Mouse (Mus musculus) neural tube, embryonic 12.5 days (tissue): Measurements from ENCODE around the gene Bsn. TPM values are rescaled to one million over a fixed set of nuclear protein-coding genes. Genes with fewer than 3 reads are reported as not detected.

Experiments
- ATAC-seq: fragments of 200-750 bp; cut with Nextera tagmentation; 2 replicates; pipeline ENCODE4 v1.8.0; 2017; ENCODE audit warnings: low read depth, mild to moderate bottlenecking, moderate TSS enrichment, moderate library complexity; ENCODE audit not compliant: low FRiP score
- H3K27ac ChIP-seq: fragments of 300-500 bp; sonication (generic); 2 replicates; pipeline ENCODE4 v1.5.1; 2016
- H3K27me3 ChIP-seq: fragments of 300-500 bp; sonication (generic); replicated peaks from 2 replicates; pipeline ENCODE4 v1.6.1; 2016; ENCODE audit warnings: mild to moderate bottlenecking
- H3K36me3 ChIP-seq: fragments of 300-500 bp; sonication (generic); 2 replicates; pipeline ENCODE4 v1.6.1; 2016; ENCODE audit warnings: mild to moderate bottlenecking
- H3K4me1 ChIP-seq: fragments of 300-500 bp; sonication (generic); 2 replicates; pipeline ENCODE4 v1.6.1; 2016
- H3K4me2 ChIP-seq: fragments of 300-500 bp; sonication (generic); replicated peaks from 2 replicates; pipeline ENCODE4 v1.6.1; 2016; ENCODE audit warnings: mild to moderate bottlenecking
- H3K4me3 ChIP-seq: fragments of 300-500 bp; sonication (generic); 2 replicates; pipeline ENCODE4 v1.5.1; 2016
- H3K9ac ChIP-seq: fragments of 300-500 bp; sonication (generic); 2 replicates; pipeline ENCODE4 v1.6.1; 2016; ENCODE audit warnings: mild to moderate bottlenecking
- H3K9me3 ChIP-seq: fragments of 300-500 bp; sonication (generic); 2 replicates; pipeline ENCODE4 v1.6.1; 2016; ENCODE audit warnings: mild to moderate bottlenecking
- WGBS: fragments of 180-500 bp; shearing (Covaris S2); methylation state at CpG from one replicate; pipeline ENCODE4 v1.1.7; 2016; 5-methylcytosine and 5-hydroxymethylcytosine counted together
- polyA plus RNA-seq: library from polyadenylated mRNA; unstranded; fragments of >200 nt; fragmentation: Nextera tagmentation; extraction: Ambion mirVana; gene quantifications from 2 replicates; pipeline ENCODE4 v1.2.1, GENCODE M21; 2016

The Bsn gene
- polyA plus RNA-seq: 5.3 and 6.5 TPM in 2 replicates

GRCm38 (mm10) chr9:108189787-108190679 lies at the start of gene Bsn:
Gene Bsn, minus strand, starts transcription at chr9:108190384.
- ATAC-seq: peak; percentile 82
- 2% methylated on average over 85 of the region's 91 CpGs for WGBS

GRCm38 (mm10) chr9:108239951-108240350 lies 49.8 kb upstream of the Bsn start:
- H3K4me3 ChIP-seq: no peak overlapping the region
- no peak overlapping the region for H3K9ac ChIP-seq
- 79% methylated on average over 5 of the region's 5 CpGs for WGBS
- H3K27ac ChIP-seq: no peak overlapping the region
- no peak for ATAC-seq
- no peaks in the 10 kb centered on the region for H3K4me1 ChIP-seq
- peaks cover 9% of the 10 kb centered on the region; the same call in 1 of the 2 replicates for H3K36me3 ChIP-seq
- H3K4me2 ChIP-seq: no peak overlapping the region
- H3K9me3 ChIP-seq: no peaks in the 10 kb centered on the region
- H3K27me3 ChIP-seq: no peaks in the 10 kb centered on the region

More at GRCm38 (mm10) chr9:108189787-108190679, at the start of gene Bsn:
- H3K27me3 ChIP-seq: peaks cover 4% of the 10 kb centered on the region; the same call in 1 of the 2 replicates
- peaks cover 17% of the 10 kb centered on the region; the same call in 1 of the 2 replicates for H3K4me1 ChIP-seq
- peak within 1 kb of the TSS; percentile 81 for H3K9ac ChIP-seq
- 0 out of 2 replicates have a peak within 1 kb of the TSS, but pooled peaks have one; percentile 13 for H3K27ac ChIP-seq
- H3K4me2 ChIP-seq: peak within 1 kb of the TSS; percentile 75
- H3K9me3 ChIP-seq: no peaks in the 10 kb centered on the region
- peak within 1 kb of the TSS; percentile 72 for H3K4me3 ChIP-seq
- no peaks in the 10 kb centered on the region; the same call in 1 of the 2 replicates for H3K36me3 ChIP-seq

- ATAC-seq: no peak
- H3K9me3 ChIP-seq: no peaks in the 10 kb centered on the region
- WGBS: 84% methylated on average over 3 of the region's 3 CpGs
- H3K27ac ChIP-seq: no peak overlapping the region
- no peaks in the 10 kb centered on the region for H3K4me1 ChIP-seq
- peaks cover 3% of the 10 kb centered on the region; the same call in 1 of the 2 replicates for H3K36me3 ChIP-seq
- H3K4me3 ChIP-seq: no peak overlapping the region
- no peaks in the 10 kb centered on the region for H3K27me3 ChIP-seq
- H3K9ac ChIP-seq: no peak overlapping the region
- no peak overlapping the region for H3K4me2 ChIP-seq
These were observed 48.6 kb upstream of the Bsn start for GRCm38 (mm10) chr9:108238831-108239230.

- H3K9ac ChIP-seq: no peak overlapping the region
- ATAC-seq: no peak
- no peaks in the 10 kb centered on the region for H3K9me3 ChIP-seq
- WGBS: 94% methylated on average over 2 of the region's 2 CpGs
- H3K36me3 ChIP-seq: peaks cover 3% of the 10 kb centered on the region; the same call in 1 of the 2 replicates
- no peak overlapping the region for H3K27ac ChIP-seq
- no peak overlapping the region for H3K4me2 ChIP-seq
- H3K4me1 ChIP-seq: no peaks in the 10 kb centered on the region
- no peaks in the 10 kb centered on the region for H3K27me3 ChIP-seq
- H3K4me3 ChIP-seq: no peak overlapping the region
These were observed 48.2 kb upstream of the Bsn start for GRCm38 (mm10) chr9:108238402-108238801.

- WGBS: 91% methylated on average over 2 of the region's 2 CpGs
- Histone ChIP-seq H3K4me3 (no peak overlapping the region), H3K9me3 (no peaks in the 10 kb centered on the region), H3K27ac (no peak overlapping the region), H3K4me1 (no peaks in the 10 kb centered on the region), H3K36me3 (peaks cover 7% of the 10 kb centered on the region; the same call in 1 of the 2 replicates), H3K9ac (no peak overlapping the region), H3K27me3 (no peaks in the 10 kb centered on the region), H3K4me2 (no peak overlapping the region)
- ATAC-seq: no peak
These were observed 44.5 kb upstream of the Bsn start for GRCm38 (mm10) chr9:108234682-108235081.

- peaks cover 4% of the 10 kb centered on the region; the same call in 1 of the 2 replicates for H3K36me3 ChIP-seq
- 91% methylated on average over 2 of the region's 2 CpGs for WGBS
- ATAC-seq: no peak
- no peaks in the 10 kb centered on the region for H3K4me1 ChIP-seq
- no peak overlapping the region for H3K9ac ChIP-seq
- H3K27ac ChIP-seq: no peak overlapping the region
- no peak overlapping the region for H3K4me2 ChIP-seq
- no peaks in the 10 kb centered on the region for H3K9me3 ChIP-seq
- H3K27me3 ChIP-seq: no peaks in the 10 kb centered on the region
- H3K4me3 ChIP-seq: no peak overlapping the region
These were observed 42.7 kb upstream of the Bsn start for GRCm38 (mm10) chr9:108232908-108233307.

GRCm38 (mm10) chr9:108227911-108228649 lies 37.9 kb upstream of the Bsn start:
- H3K4me1 ChIP-seq: no peaks in the 10 kb centered on the region
- peaks cover 4% of the 10 kb centered on the region; the same call in 1 of the 2 replicates for H3K36me3 ChIP-seq
- H3K27me3 ChIP-seq: no peaks in the 10 kb centered on the region
- H3K4me2 ChIP-seq: no peak overlapping the region
- H3K9me3 ChIP-seq: no peaks in the 10 kb centered on the region
- no peak overlapping the region for H3K9ac ChIP-seq
- 32% methylated on average over 2 of the region's 2 CpGs for WGBS
- no peak overlapping the region for H3K4me3 ChIP-seq
- no peak for ATAC-seq
- no peak overlapping the region for H3K27ac ChIP-seq

GRCm38 (mm10) chr9:108225166-108225565 lies 35.0 kb upstream of the Bsn start:
- Histone ChIP-seq H3K4me3 (no peak overlapping the region), H3K4me2 (no peak overlapping the region), H3K4me1 (no peaks in the 10 kb centered on the region), H3K9ac (no peak overlapping the region), H3K27ac (no peak overlapping the region), H3K36me3 (no peaks in the 10 kb centered on the region), H3K9me3 (no peaks in the 10 kb centered on the region), H3K27me3 (no peaks in the 10 kb centered on the region)
- no peak for ATAC-seq
- WGBS: 84% methylated on average over 2 of the region's 2 CpGs

GRCm38 (mm10) chr9:108223633-108224032 lies 33.4 kb upstream of the Bsn start:
- Histone ChIP-seq H3K4me2 (no peak overlapping the region), H3K4me3 (no peak overlapping the region), H3K4me1 (no peaks in the 10 kb centered on the region), H3K27me3 (no peaks in the 10 kb centered on the region), H3K9me3 (no peaks in the 10 kb centered on the region), H3K27ac (no peak overlapping the region), H3K36me3 (no peaks in the 10 kb centered on the region), H3K9ac (no peak overlapping the region)
- 92% methylated on average over 1 of the region's 1 CpGs for WGBS
- no peak for ATAC-seq

GRCm38 (mm10) chr9:108221566-108221965 lies 31.4 kb upstream of the Bsn start:
- H3K9ac ChIP-seq: no peak overlapping the region
- WGBS: 92% methylated on average over 3 of the region's 3 CpGs

GRCm38 (mm10) chr9:108220380-108220774 lies 30.2 kb upstream of the Bsn start:
- Histone ChIP-seq H3K27me3 (no peaks in the 10 kb centered on the region), H3K4me2 (no peak overlapping the region), H3K27ac (no peak overlapping the region), H3K9me3 (no peaks in the 10 kb centered on the region), H3K4me1 (no peaks in the 10 kb centered on the region), H3K36me3 (peaks cover 21% of the 10 kb centered on the region), H3K9ac (no peak overlapping the region), H3K4me3 (no peak overlapping the region)
- WGBS: 92% methylated on average over 1 of the region's 1 CpGs
- no peak for ATAC-seq

More at GRCm38 (mm10) chr9:108221566-108221965, 31.4 kb upstream of the Bsn start:
- no peaks in the 10 kb centered on the region for H3K9me3 ChIP-seq
- H3K4me3 ChIP-seq: no peak overlapping the region
- ATAC-seq: no peak
- no peaks in the 10 kb centered on the region for H3K27me3 ChIP-seq
- no peaks in the 10 kb centered on the region for H3K4me1 ChIP-seq
- no peak overlapping the region for H3K4me2 ChIP-seq
- H3K36me3 ChIP-seq: peaks cover 15% of the 10 kb centered on the region
- H3K27ac ChIP-seq: no peak overlapping the region

- Histone ChIP-seq H3K36me3 (peaks cover 21% of the 10 kb centered on the region), H3K27me3 (no peaks in the 10 kb centered on the region), H3K4me1 (no peaks in the 10 kb centered on the region), H3K9ac (no peak overlapping the region), H3K27ac (no peak overlapping the region), H3K4me2 (no peak overlapping the region), H3K4me3 (no peak overlapping the region), H3K9me3 (no peaks in the 10 kb centered on the region)
- 85% methylated on average over 12 of the region's 12 CpGs for WGBS
- no peak for ATAC-seq
These were observed 29.7 kb upstream of the Bsn start for GRCm38 (mm10) chr9:108219766-108220379.
